Mouse (Mus musculus) hindbrain, embryonic 16.5 days (tissue): ENCODE measurements at regions not wholly inside any gene's neighbourhood (a gene's known extent, or its start where the extent isn't known, plus 50 kb on each side); places are given as distances from the start of the nearest gene placed in this dataset.

Experiments
- ATAC-seq: fragments of 200-750 bp; cut with Nextera tagmentation; 2 replicates; pipeline ENCODE4 v1.8.0; 2017; ENCODE audit warnings: moderate TSS enrichment, moderate library complexity
- H3K27ac ChIP-seq: fragments of 300-500 bp; sonication (generic); 2 replicates; pipeline ENCODE4 v1.5.1; 2014; ENCODE audit warnings: low read depth, mild to moderate bottlenecking, control low read depth, low read length, moderate library complexity
- H3K27me3 ChIP-seq: fragments of 300-500 bp; sonication (generic); replicated peaks from 2 replicates; pipeline ENCODE4 v1.6.1; 2014; ENCODE audit warnings: low read length; ENCODE audit not compliant: control insufficient read depth, insufficient read depth
- H3K36me3 ChIP-seq: fragments of 300-500 bp; sonication (generic); 2 replicates; pipeline ENCODE4 v1.6.1; 2014; ENCODE audit warnings: mild to moderate bottlenecking, low read length, moderate library complexity, mixed read lengths; ENCODE audit not compliant: control insufficient read depth, insufficient read depth
- H3K4me1 ChIP-seq: fragments of 300-500 bp; sonication (generic); 2 replicates; pipeline ENCODE4 v1.6.1; 2014; ENCODE audit warnings: low read depth, low read length; ENCODE audit not compliant: control insufficient read depth, insufficient read depth
- H3K4me2 ChIP-seq: fragments of 300-500 bp; sonication (generic); 2 replicates; pipeline ENCODE4 v1.6.1; 2014; ENCODE audit warnings: mild to moderate bottlenecking, low read length, control low read depth, moderate library complexity
- H3K4me3 ChIP-seq: fragments of 300-500 bp; sonication (generic); 2 replicates; pipeline ENCODE4 v1.5.1; 2014; ENCODE audit warnings: mild to moderate bottlenecking, low read length, control low read depth, moderate library complexity
- H3K9ac ChIP-seq: fragments of 300-500 bp; sonication (generic); 2 replicates; pipeline ENCODE4 v1.6.1; 2014; ENCODE audit warnings: low read depth, mild to moderate bottlenecking, control low read depth, low read length, moderate library complexity
- H3K9me3 ChIP-seq: fragments of 300-500 bp; sonication (generic); 2 replicates; pipeline ENCODE4 v1.6.1; 2014; ENCODE audit warnings: mild to moderate bottlenecking, low read length, moderate library complexity; ENCODE audit not compliant: control insufficient read depth
- WGBS: fragments of 180-500 bp; shearing (Covaris S2); extraction: QIAGEN DNeasy Blood & Tissue Kit; methylation state at CpG from one replicate; pipeline ENCODE4 v1.1.7; 2014; 5-methylcytosine and 5-hydroxymethylcytosine counted together

- Histone ChIP-seq H3K4me3 (peak overlapping the region; percentile 36), H3K27me3 (no peaks in the 10 kb centered on the region), H3K4me1 (no peaks in the 10 kb centered on the region), H3K9me3 (no peaks in the 10 kb centered on the region), H3K4me2 (peak overlapping the region; percentile 55), H3K9ac (peak overlapping the region; percentile 52; the same call in 1 of the 2 replicates), H3K36me3 (no peaks in the 10 kb centered on the region), H3K27ac (no peak overlapping the region)
- ATAC-seq: peak; percentile 75
- 28% methylated on average over 14 of the region's 14 CpGs for WGBS
Observed at GRCm38 (mm10) chr10:104455549-104456351, 261.9 kb downstream of the Gm4340 start.

GRCm38 (mm10) chr10:104456352-104456725, 262.5 kb downstream of the Gm4340 start:
- peak; percentile 56; the same call in 1 of the 2 replicates for ATAC-seq
- H3K9me3 ChIP-seq: no peaks in the 10 kb centered on the region
- 18% methylated on average over 5 of the region's 5 CpGs for WGBS

GRCm38 (mm10) chr10:104486226-104486944, 292.5 kb downstream of the Gm4340 start:
- no peak overlapping the region for H3K27ac ChIP-seq
- no peak overlapping the region for H3K9ac ChIP-seq
- no peak overlapping the region for H3K4me2 ChIP-seq
- H3K4me1 ChIP-seq: no peaks in the 10 kb centered on the region
- no peak overlapping the region for H3K4me3 ChIP-seq
- H3K9me3 ChIP-seq: no peaks in the 10 kb centered on the region
- WGBS: 92% methylated on average over 5 of the region's 5 CpGs
- ATAC-seq: no peak
- no peaks in the 10 kb centered on the region for H3K36me3 ChIP-seq
- H3K27me3 ChIP-seq: no peaks in the 10 kb centered on the region

More at GRCm38 (mm10) chr10:104456352-104456725, 262.5 kb downstream of the Gm4340 start:
- Histone ChIP-seq H3K4me2 (peak overlapping the region; percentile 55), H3K27ac (no peak overlapping the region), H3K36me3 (no peaks in the 10 kb centered on the region), H3K4me1 (no peaks in the 10 kb centered on the region), H3K4me3 (peak overlapping the region; percentile 36), H3K9ac (peak overlapping the region; percentile 52; the same call in 1 of the 2 replicates), H3K27me3 (no peaks in the 10 kb centered on the region)

GRCm38 (mm10) chr10:104489301-104489700, 295.5 kb downstream of the Gm4340 start:
- Histone ChIP-seq H3K4me2 (no peak overlapping the region), H3K9me3 (no peaks in the 10 kb centered on the region), H3K9ac (no peak overlapping the region), H3K4me1 (no peaks in the 10 kb centered on the region), H3K27me3 (no peaks in the 10 kb centered on the region), H3K4me3 (no peak overlapping the region), H3K36me3 (no peaks in the 10 kb centered on the region), H3K27ac (no peak overlapping the region)
- 66% methylated on average over 4 of the region's 4 CpGs for WGBS
- ATAC-seq: no peak

GRCm38 (mm10) chr10:104490943-104491631, 297.2 kb downstream of the Gm4340 start:
- no peak overlapping the region for H3K27ac ChIP-seq
- H3K9ac ChIP-seq: no peak overlapping the region
- ATAC-seq: no peak
- no peak overlapping the region for H3K4me3 ChIP-seq
- H3K36me3 ChIP-seq: no peaks in the 10 kb centered on the region
- no peaks in the 10 kb centered on the region for H3K27me3 ChIP-seq
- no peaks in the 10 kb centered on the region for H3K4me1 ChIP-seq
- 73% methylated on average over 2 of the region's 2 CpGs for WGBS
- no peak overlapping the region for H3K4me2 ChIP-seq
- H3K9me3 ChIP-seq: no peaks in the 10 kb centered on the region
